Mouse (Mus musculus): ENCODE measurements around the gene Slc39a7. TPM values are rescaled to one million over a fixed set of nuclear protein-coding genes. Genes with fewer than 3 reads are reported as not detected.
A peak's percentile ranks its signal among the peaks of the same experiment; 100 is the strongest.

Gene Slc39a7
- polyA plus RNA-seq, 2 experiments = 132 to 197 TPM

- 79% methylated on average over 14 of the region's 14 CpGs for WGBS
- Histone ChIP-seq H3K9ac (ENCODE audit: low read depth, low read length, severe bottlenecking) (no peak overlapping the region), H3K4me1 (ENCODE audit: control insufficient read depth, insufficient read depth, low read length) (no peaks in the 10 kb centered on the region), H3K36me3 (ENCODE audit: control insufficient read depth, insufficient read depth, low read length) (peaks cover 11% of the 10 kb centered on the region), H3K4me2 (replicated peaks; ENCODE audit: low read depth, low read length, severe bottlenecking) (no peak overlapping the region), H3K27ac (replicated peaks; ENCODE audit: low read depth, low read length) (no peak overlapping the region), H3K4me3 (replicated peaks; ENCODE audit: low read length) (no peak overlapping the region), H3K9me3 (ENCODE audit: control insufficient read depth, low read length) (0 out of 2 replicates have a peak, but pooled peaks cover 5% of the 10 kb centered on the region), H3K27me3 (ENCODE audit: control insufficient read depth, insufficient read depth, low read length) (no peaks in the 10 kb centered on the region)
- ATAC-seq (ENCODE audit: low FRiP score, low read depth) = no peak
- no peak for DNase-seq (ENCODE audit: low spot score)
- TF ChIP-seq POLR2A (IDR thresholded peaks at IDR 0.05; ENCODE audit: borderline replicate concordance, extremely low read depth, insufficient read depth, insufficient read length) = no peak
Observed at GRCm38 (mm10) chr17:34045941-34046340, 14.5 kb upstream of the Slc39a7 start.

DNA sequence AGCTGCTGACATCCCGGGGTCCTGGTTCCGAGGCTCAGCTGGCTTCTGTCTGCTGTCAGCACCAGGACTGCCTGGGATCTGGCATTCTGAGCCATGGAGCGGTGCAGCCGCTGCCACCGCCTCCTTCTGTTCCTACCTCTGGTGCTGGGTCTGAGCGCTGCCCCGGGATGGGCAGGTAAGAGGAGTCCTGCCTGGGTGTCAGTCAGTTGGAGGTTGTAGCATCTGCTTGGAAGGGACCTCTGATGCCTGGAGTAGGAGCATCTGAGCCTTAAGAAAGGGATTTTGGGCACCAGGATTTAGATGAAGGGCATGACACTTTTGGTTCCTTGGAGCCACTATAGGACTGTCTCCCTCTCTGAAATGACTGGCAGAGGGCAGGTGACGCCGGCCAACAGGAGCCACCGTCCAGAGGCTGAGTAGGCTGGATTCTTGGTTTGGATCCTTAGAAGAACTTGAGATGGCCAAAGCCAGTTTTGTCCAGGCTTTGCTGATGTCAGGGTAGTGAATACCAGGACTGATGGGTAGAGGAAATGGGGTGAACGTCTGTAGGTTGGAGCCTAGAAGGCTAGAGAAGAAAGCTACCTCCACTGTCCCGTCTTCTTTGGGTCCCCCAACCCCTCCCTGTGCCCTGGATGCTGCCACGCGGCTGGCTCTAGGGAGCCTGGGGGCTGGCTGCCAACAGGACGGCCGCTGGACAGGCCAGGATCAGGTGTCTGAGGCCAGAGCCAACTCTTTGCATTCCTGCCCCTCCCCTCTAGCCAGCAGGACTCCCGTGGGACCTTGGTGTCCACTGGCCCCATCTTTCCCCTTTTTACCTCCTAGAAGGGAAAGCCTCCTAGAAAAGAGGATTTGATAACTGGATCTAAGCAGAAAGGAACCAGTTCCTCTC, 8.3 kb upstream of the Slc39a7 start:
- Histone ChIP-seq H3K4me1 (ENCODE audit: control insufficient read depth, insufficient read depth, low read length) (peaks cover 16% of the 10 kb centered on the region), H3K4me3 (replicated peaks; ENCODE audit: low read length) (peak overlapping the region; percentile 41), H3K9me3 (ENCODE audit: control insufficient read depth, low read length) (no peaks in the 10 kb centered on the region), H3K36me3 (ENCODE audit: control insufficient read depth, insufficient read depth, low read length) (peaks cover 32% of the 10 kb centered on the region), H3K9ac (ENCODE audit: low read depth, low read length, severe bottlenecking) (peak overlapping the region; percentile 56), H3K4me2 (replicated peaks; ENCODE audit: low read depth, low read length, severe bottlenecking) (peak overlapping the region; percentile 47), H3K27ac (replicated peaks; ENCODE audit: low read depth, low read length) (peak overlapping the region; percentile 63), H3K27me3 (ENCODE audit: control insufficient read depth, insufficient read depth, low read length) (no peaks in the 10 kb centered on the region)
- 0 out of 2 replicates have a peak, but pooled peaks have one; percentile 1 for ATAC-seq (ENCODE audit: low FRiP score, low read depth)
- TF ChIP-seq POLR2A (IDR thresholded peaks at IDR 0.05; ENCODE audit: borderline replicate concordance, extremely low read depth, insufficient read depth, insufficient read length) = 0 out of 2 replicates have a peak, but pooled peaks have one; percentile 44
- 24% methylated on average over 17 of the region's 17 CpGs for WGBS
- no peak for DNase-seq (ENCODE audit: low spot score)

- H3K27ac ChIP-seq (replicated peaks; ENCODE audit: low read depth, low read length) = peak within 1 kb of the TSS; percentile 63
Observed at GRCm38 (mm10) chr17:34038878-34039561, 7.5 kb upstream of the Slc39a7 start, which contains the start of gene Col11a2. Col11a2 (plus strand) TSS chr17:34039437.

DNA sequence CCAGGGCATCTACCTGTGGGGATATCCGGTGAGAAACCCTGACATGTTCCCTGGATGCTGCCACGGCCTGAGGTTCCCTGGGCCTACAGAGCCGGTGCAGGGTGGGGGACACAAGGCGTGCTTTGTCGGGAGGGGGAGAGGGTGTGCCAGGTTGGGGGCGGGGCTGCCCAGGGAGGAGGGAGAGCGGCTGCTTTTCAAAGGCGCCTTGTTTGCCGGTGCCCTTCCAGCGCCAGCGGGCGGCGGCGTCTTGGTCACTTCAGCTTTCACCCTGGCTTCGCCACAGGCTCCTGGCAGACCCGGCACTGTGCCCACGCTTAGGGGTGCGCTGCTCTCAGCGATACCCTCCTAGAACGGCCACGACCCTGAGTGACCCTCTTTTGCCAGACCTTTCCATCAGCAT, 7.0 kb upstream of the Slc39a7 start:
- peak overlapping the region; percentile 56 for H3K9ac ChIP-seq (ENCODE audit: low read depth, low read length, severe bottlenecking)
- H3K4me3 ChIP-seq (replicated peaks; ENCODE audit: low read length) = peak overlapping the region; percentile 41
- no peak for TF ChIP-seq POLR2A (IDR thresholded peaks at IDR 0.05; ENCODE audit: borderline replicate concordance, extremely low read depth, insufficient read depth, insufficient read length)
- no peaks in the 10 kb centered on the region for H3K9me3 ChIP-seq (ENCODE audit: control insufficient read depth, low read length)
- ATAC-seq (ENCODE audit: low FRiP score, low read depth) (peak; percentile 18; the same call in 1 of the 2 replicates), DNase-seq (ENCODE audit: low spot score) (no peak)
- peak overlapping the region; percentile 47 for H3K4me2 ChIP-seq (replicated peaks; ENCODE audit: low read depth, low read length, severe bottlenecking)
- peak overlapping the region; percentile 55; the same call in 1 of the 2 replicates for H3K27ac ChIP-seq (replicated peaks; ENCODE audit: low read depth, low read length)
- WGBS = 14% methylated on average over 18 of the region's 21 CpGs
- peaks cover 17% of the 10 kb centered on the region for H3K4me1 ChIP-seq (ENCODE audit: control insufficient read depth, insufficient read depth, low read length)
- H3K36me3 ChIP-seq (ENCODE audit: control insufficient read depth, insufficient read depth, low read length) = peaks cover 45% of the 10 kb centered on the region
- no peaks in the 10 kb centered on the region for H3K27me3 ChIP-seq (ENCODE audit: control insufficient read depth, insufficient read depth, low read length)

More at GRCm38 (mm10) chr17:34038878-34039561, 7.5 kb upstream of the Slc39a7 start, which contains the start of gene Col11a2:
- peak within 1 kb of the TSS; percentile 41 for H3K4me3 ChIP-seq (replicated peaks; ENCODE audit: low read length)
- peak within 1 kb of the TSS; percentile 56 for H3K9ac ChIP-seq (ENCODE audit: low read depth, low read length, severe bottlenecking)
- peaks cover 16% of the 10 kb centered on the region for H3K4me1 ChIP-seq (ENCODE audit: control insufficient read depth, insufficient read depth, low read length)
- peak within 1 kb of the TSS; percentile 47 for H3K4me2 ChIP-seq (replicated peaks; ENCODE audit: low read depth, low read length, severe bottlenecking)
- DNase-seq (ENCODE audit: low spot score) (no peak), ATAC-seq (ENCODE audit: low FRiP score, low read depth) (peak; percentile 35)
- WGBS = 5% methylated on average over 25 of the region's 28 CpGs
- peaks cover 39% of the 10 kb centered on the region for H3K36me3 ChIP-seq (ENCODE audit: control insufficient read depth, insufficient read depth, low read length)
- no peak for TF ChIP-seq POLR2A (IDR thresholded peaks at IDR 0.05; ENCODE audit: borderline replicate concordance, extremely low read depth, insufficient read depth, insufficient read length)
- no peaks in the 10 kb centered on the region for H3K9me3 ChIP-seq (ENCODE audit: control insufficient read depth, low read length)
- no peaks in the 10 kb centered on the region for H3K27me3 ChIP-seq (ENCODE audit: control insufficient read depth, insufficient read depth, low read length)

- Histone ChIP-seq H3K4me2 (replicated peaks; ENCODE audit: low read depth, low read length, severe bottlenecking) (no peak overlapping the region), H3K4me3 (replicated peaks; ENCODE audit: low read length) (no peak overlapping the region), H3K4me1 (ENCODE audit: control insufficient read depth, insufficient read depth, low read length) (peaks cover 27% of the 10 kb centered on the region), H3K9me3 (ENCODE audit: control insufficient read depth, low read length) (no peaks in the 10 kb centered on the region), H3K9ac (ENCODE audit: low read depth, low read length, severe bottlenecking) (no peak overlapping the region), H3K27me3 (ENCODE audit: control insufficient read depth, insufficient read depth, low read length) (no peaks in the 10 kb centered on the region), H3K27ac (replicated peaks; ENCODE audit: low read depth, low read length) (0 out of 2 replicates have a peak overlapping the region, but pooled peaks have one; percentile 27), H3K36me3 (ENCODE audit: control insufficient read depth, insufficient read depth, low read length) (peaks cover 47% of the 10 kb centered on the region)
- ATAC-seq (ENCODE audit: low FRiP score, low read depth) = no peak
- WGBS = 83% methylated on average over 7 of the region's 7 CpGs
- no peak for TF ChIP-seq POLR2A (IDR thresholded peaks at IDR 0.05; ENCODE audit: borderline replicate concordance, extremely low read depth, insufficient read depth, insufficient read length)
- DNase-seq (ENCODE audit: low spot score) = no peak
Observed at GRCm38 (mm10) chr17:34037241-34037640, 5.8 kb upstream of the Slc39a7 start.

Data from limb, embryonic 14.5 days (tissue).